Mouse (Mus musculus): ENCODE measurements at regions not wholly inside any gene's neighbourhood (a gene's known extent, or its start where the extent isn't known, plus 50 kb on each side); places are given as distances from the start of the nearest gene placed in this dataset.
"Not testable (repeated sequence)": the region's sequence is repeated elsewhere in the genome, so short reads cannot be mapped to it uniquely, and the experiment has no call there.

DNA sequence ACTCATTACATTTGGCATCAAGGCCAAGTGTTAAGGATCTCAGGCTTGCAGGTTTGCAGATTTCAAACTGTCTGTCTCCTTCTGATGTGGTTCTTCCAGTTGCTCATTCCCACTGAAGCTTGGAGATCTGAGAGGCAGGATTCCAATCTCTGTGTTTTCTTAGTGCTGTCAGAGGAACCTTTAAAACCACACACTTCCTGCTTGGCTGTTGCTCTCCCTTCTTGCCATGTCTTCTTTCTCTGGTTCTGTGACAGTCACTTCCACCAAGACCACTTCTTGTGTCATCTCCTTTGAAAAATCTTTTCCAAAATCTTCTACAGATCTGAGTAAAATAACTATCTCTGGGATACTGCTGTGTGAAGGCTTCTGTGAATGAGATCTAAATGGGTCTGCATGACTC is 117.3 kb downstream of the Gm5426 start:
- no peak for DNase-seq (ENCODE audit: low spot score in 2 of 2)

- DNase-seq (ENCODE audit: low spot score in 2 of 2): no peak
Observed at GRCm38 (mm10) chr10:96254250-96254862, 118.0 kb downstream of the Gm5426 start.

- DNase-seq (ENCODE audit: low spot score in 2 of 2): no peak
Observed at GRCm38 (mm10) chr10:96257935-96258334, 121.5 kb downstream of the Gm5426 start.

DNA sequence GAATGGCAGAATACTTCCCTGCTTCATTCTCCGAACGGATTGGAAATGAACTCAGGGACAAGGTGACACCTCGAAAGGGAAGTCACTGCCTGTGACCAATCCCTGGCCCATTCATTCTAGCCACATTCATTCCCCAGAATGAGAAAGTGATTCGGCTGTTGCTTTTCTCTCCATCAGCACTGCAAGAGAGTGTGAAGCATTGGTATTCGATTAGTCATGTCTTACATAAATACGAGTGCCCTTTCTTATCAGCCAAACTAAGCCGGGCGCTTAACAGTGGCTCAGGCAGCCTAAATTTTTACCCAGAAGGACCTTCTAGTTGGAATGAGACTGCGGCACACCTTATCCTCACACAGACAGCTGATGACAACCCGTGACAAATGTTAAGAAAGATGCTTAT is 122.8 kb downstream of the Gm5426 start:
- no peak for DNase-seq (ENCODE audit: low spot score in 2 of 2)

DNA sequence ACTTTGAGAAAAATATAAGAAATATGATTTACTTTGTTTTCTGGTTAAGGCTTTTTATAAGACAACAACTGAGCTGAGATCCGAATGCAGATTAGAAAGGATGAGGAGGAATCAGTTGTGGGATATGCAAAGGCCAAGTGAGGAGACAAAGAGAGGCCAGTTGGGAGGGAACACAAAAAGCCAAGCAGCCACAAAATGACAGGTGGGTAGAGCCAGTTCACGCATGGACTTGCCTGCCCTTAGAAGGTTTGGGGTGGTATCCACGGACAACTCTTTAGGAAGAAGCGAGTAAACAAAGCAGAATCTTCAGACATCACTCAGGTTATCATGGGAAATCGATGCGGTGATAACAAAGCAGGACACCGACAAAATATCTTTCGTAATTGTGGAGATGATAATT is 123.2 kb downstream of the Gm5426 start:
- no peak for DNase-seq (ENCODE audit: low spot score in 2 of 2)

- no peak for DNase-seq (ENCODE audit: low spot score in 2 of 2)
Observed at GRCm38 (mm10) chr10:96263544-96263943, 127.1 kb downstream of the Gm5426 start.

DNA sequence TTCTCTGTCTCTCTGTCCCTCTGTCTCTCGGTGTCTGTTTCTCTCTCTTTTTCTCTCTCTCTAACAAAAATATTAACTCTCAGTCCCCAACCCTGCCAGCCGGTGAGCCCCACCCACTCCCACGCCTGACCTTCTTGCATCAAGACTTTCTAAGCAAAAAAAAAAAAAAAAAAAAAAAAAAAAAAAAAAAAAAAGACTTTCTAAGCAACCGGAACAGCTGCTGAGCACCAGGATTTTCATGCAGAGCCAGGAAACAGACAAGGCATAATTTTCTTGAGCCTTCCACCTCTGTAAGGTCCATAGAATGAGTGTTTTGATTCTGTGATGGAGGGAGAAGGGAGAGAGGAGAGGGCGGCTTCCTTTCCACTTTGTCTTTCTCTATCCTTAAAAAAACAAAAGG is 128.0 kb downstream of the Gm5426 start:
- no peak for DNase-seq (ENCODE audit: low spot score in 2 of 2)

GRCm38 (mm10) chr10:96264866-96265265 is 128.5 kb downstream of the Gm5426 start:
- no peak for DNase-seq (ENCODE audit: low spot score in 2 of 2)

GRCm38 (mm10) chr10:96266100-96266735 is 129.8 kb downstream of the Gm5426 start:
- DNase-seq (ENCODE audit: low spot score in 2 of 2): no peak

GRCm38 (mm10) chr10:96267603-96268002 is 131.2 kb downstream of the Gm5426 start:
- no peak for DNase-seq (ENCODE audit: low spot score in 2 of 2)

DNA sequence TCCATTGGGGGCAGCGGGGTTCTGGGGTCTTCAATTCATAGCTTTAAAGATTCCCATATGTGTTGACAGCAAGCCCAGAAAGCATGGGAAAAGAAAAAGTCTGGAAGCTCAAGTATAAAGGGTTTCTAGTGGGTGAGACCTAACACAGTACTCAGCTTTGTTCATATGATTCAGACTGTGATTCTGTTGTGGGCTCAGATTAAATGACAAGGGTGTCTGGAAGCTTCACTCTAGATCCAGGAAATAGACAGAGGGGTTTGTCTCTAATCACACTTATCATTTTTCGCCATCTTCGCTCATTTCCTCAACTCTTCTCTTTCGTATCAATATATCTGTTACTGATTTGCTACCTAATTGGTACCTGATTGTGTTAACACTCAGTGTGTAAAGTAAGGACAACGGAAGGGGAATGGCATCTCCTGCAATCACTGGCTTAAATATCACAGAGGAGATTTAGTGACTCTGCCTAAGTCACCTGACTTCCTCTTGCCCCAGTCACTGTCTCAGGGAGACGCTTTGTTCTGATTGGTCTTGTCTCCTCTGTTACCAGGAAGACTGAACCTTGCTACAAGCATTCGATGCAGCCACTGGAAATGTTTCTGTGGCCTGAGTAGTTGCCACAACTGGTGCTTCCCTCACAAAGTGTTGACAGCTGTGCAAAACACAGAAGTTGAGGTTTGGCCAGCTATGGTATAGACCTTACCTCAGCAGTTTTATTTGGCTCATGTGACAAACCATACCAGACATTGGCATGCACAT is 137.4 kb downstream of the Gm5426 start:
- DNase-seq (ENCODE audit: low spot score in 2 of 2): no peak

- no peak for DNase-seq (ENCODE audit: low spot score in 2 of 2)
Observed at GRCm38 (mm10) chr10:96280149-96280548, 143.7 kb downstream of the Gm5426 start.

GRCm38 (mm10) chr10:96285407-96286093 is 149.1 kb downstream of the Gm5426 start:
- no peak for DNase-seq (ENCODE audit: low spot score in 2 of 2)

- no peak for DNase-seq (ENCODE audit: low spot score in 2 of 2)
Observed at GRCm38 (mm10) chr10:96286094-96286485, 149.7 kb downstream of the Gm5426 start.

DNA sequence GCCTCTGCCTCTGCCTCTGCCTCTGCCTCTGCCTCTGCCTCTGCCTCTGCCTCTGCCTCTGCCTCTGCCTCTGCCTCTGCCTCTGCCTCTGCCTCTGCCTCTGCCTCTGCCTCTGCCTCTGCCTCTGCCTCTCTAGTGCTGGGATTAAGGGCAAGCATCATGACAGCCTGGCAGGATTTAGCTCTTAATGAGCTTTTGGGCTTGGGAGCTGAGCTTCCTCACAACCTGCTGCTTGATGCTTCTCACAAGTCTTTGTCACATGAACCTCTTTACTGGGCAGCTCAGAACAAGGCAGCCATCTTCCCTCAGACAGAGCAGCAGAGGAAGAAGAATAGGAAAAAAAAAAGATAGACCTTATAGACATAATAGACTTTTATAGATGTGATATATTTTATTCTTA is 152.6 kb downstream of the Gm5426 start:
- DNase-seq (ENCODE audit: low spot score in 2 of 2): not testable (repeated sequence)

DNA sequence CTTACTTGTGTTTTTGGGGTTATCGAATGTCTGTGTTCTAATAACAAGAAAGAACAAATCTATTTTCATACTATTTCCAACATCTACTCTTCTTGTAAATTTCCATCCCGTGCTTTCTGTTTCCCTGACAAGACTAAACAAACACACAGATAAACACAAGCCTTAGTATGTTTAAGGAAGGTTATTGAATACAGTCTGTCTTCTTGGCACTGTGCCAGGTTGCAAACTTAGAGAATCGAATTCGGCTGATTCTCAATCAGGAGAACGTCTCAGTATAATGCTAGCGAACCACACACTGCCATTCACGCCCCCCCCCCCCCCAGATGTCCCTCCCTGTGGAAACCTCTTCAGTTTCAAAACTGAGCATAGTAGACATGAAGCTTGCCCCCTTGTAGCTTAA is 157.2 kb downstream of the Gm5426 start:
- no peak for DNase-seq (ENCODE audit: low spot score in 2 of 2)

DNA sequence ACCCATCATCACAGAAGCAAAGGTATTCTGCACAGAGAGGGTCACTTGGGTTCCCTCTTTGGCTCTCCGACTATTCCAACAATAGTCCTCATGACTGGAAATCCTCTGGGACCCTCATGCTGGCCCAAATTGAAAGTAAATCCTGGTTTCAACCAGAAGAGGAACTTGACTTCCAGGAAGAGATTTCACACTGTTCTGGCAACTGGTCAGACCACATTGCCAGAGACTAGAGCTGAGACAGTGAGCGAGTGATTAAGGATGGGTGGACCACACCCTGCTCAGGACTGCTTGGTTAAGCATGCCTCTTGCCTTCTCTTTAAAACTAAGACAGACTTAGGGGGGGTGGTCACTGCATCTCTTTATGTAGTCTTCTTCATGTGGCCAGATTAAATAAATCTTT is 158.3 kb downstream of the Gm5426 start:
- DNase-seq (ENCODE audit: low spot score in 2 of 2): no peak

- DNase-seq (ENCODE audit: low spot score in 2 of 2): no peak
Observed at GRCm38 (mm10) chr10:96297658-96298057, 161.3 kb downstream of the Gm5426 start.

DNA sequence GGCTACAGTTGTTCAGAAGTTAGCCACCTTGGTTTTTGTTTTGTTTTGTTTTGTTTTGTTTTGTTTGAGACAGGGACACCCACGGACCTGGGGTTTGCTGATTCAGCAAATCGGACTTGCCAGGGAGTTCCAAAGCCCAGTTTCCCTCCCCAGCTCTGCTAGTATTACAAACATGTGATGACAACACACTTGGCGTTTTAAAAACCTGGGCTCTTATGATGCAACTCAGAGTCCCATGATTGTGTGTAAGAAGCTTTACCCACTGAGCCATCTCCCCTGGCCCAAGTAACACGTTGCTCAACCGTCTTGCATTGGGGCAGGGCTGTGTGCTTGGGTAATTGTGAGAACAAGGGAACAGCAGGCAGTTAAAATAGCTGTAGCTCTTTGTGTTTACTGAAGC is 162.2 kb downstream of the Gm5426 start:
- DNase-seq (ENCODE audit: low spot score in 2 of 2): no peak

DNA sequence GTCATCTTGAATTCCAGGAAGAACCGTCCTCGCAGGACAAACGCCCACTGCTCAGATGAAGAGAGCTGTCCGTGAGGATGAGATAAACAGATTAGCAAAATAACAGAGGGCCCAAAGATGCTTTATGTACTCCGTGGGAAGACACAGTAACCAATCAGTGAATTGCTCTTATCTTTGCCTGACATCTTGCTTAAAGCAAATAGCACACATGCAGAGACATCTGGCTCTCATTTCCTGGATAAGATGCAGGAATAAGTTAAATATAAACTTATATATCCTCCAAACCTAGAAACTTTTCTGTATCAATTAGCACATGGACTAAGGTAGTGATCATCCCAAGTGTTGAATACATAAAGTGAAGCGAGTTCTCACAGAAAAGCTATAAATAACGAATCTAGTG is 169.3 kb downstream of the Gm5426 start:
- DNase-seq (ENCODE audit: low spot score in 2 of 2): no peak

GRCm38 (mm10) chr10:96308713-96309445 is 172.5 kb downstream of the Gm5426 start:
- DNase-seq (ENCODE audit: low spot score in 2 of 2): peak; percentile 8 to 13

- DNase-seq (ENCODE audit: low spot score in 2 of 2): no peak
Observed at GRCm38 (mm10) chr10:96309766-96310165, 173.4 kb downstream of the Gm5426 start.

Data from frontal cortex, postnatal 14 days (tissue).